Mouse (Mus musculus) heart, postnatal 36 days (tissue): ENCODE data around the gene Gps2. TPM values are rescaled to one million over a fixed set of nuclear protein-coding genes. Genes with fewer than 3 reads are reported as not detected.

ENCODE experiments used
- DNase-seq, 2 experiments: peaks; one replicate each; pipeline ENCODE4 v3.0.0; 2021 to 2022
- intact Hi-C: fragments of 180-260 bp; cut with DNase I; formaldehyde crosslinking; loops from one replicate; pipeline ENCODE4 v1.15.1; 2025
- total RNA-seq, 2 experiments: library from RNA; stranded (reverse); gene quantifications; 2 replicates each; pipeline ENCODE4 v1.2.3; 2021

The Gps2 gene
- total RNA-seq = 10 to 100 TPM; 28.2 to 32.1 TPM

GRCm38 (mm10) chr11:69913554-69914371, at the start of gene Gps2:
Gene Gps2 (plus strand): TSS chr11:69913888.
- intact Hi-C loops = no loop called here
- DNase-seq = peak; percentile 93 to 94

- intact Hi-C loops = no loop called here
- no peak for DNase-seq
Observed at GRCm38 (mm10) chr11:69864138-69864860, 49.4 kb upstream of the Gps2 start.

GRCm38 (mm10) chr11:69865561-69865960, 48.1 kb upstream of the Gps2 start:
- intact Hi-C loops = loop anchor here (5.0 kb wide), 1 partner anchor 43 kb away; the partner anchor contains the start of gene Spem1
- DNase-seq = no peak

DNA sequence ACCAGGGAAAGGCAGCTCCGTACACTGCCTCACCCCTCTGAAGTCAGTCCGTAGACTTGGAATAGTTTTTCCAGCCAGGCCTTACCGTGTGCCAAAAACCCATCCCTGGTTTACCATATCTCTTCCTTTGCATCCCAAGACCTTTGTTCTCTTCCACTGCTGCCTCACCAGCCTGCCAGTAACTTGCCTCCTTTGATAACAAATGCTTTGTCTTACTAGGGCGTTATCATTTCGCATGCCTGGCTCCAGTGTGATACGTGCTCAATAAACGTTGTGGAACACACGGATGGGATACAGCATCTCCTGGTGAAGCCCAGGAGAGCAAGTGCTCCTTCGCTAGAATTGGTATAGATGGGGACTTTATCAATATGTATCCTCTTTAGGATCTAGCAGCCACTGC, 46.4 kb upstream of the Gps2 start:
- DNase-seq = no peak
- intact Hi-C loops = loop anchor here (5.0 kb wide), 1 partner anchor 45 kb away; the partner anchor contains the start of gene Spem1

GRCm38 (mm10) chr11:69870289-69871069, 43.2 kb upstream of the Gps2 start:
- no peak for DNase-seq
- intact Hi-C loops = no loop called here

DNA sequence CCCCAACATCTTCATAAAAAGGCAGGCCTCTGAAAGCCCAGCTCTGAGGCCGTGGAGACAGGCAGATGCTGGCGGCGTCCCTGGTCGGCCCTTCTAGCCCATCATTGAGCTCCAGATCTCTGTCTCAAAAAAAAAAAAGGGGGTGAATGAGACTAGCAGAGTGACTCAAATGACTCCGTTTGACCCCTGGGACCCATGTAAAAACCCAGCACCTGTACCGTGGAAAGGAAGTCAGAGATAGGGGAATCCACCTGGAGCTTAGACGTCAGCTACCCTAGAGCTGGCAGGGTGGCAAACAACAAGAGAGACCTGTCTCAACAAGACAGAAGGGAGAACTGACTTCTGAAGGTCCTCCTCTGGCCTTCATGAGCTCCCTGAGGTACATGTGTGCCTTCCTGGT, 41.9 kb upstream of the Gps2 start:
- intact Hi-C loops = no loop called here

GRCm38 (mm10) chr11:69872451-69872850, 41.2 kb upstream of the Gps2 start:
- intact Hi-C loops = no loop called here
- no peak for DNase-seq

More for the DNA sequence above, 41.9 kb upstream of the Gps2 start:
- no peak for DNase-seq

DNA sequence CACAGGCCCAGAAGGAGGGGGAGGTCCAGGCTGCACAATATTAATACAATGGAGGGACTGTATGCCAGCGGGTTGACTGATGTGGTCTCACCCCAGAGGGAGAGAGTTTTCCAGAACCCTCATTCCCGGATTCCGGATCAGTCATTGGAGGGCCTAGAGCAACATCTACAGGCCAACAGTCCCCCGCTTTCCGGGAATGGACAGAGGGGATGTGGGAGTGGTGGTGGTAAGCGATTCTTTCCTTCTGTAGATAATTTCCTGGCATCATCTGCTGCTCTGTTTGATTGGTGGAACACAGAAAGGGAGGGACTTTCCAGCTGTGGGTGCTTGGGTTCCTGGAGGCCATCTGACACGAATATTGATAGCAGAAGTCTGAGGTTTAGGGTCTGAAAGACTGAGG, 37.5 kb upstream of the Gps2 start:
- intact Hi-C loops = loop anchor here (2.0 to 5.0 kb wide), 7 partner anchors 29 to 194 kb away; partner anchors contain the start of genes Plscr3, Senp3, Slc2a4 and Tmem256
- peak; percentile 48 to 56 for DNase-seq

GRCm38 (mm10) chr11:69876867-69877266, 36.8 kb upstream of the Gps2 start:
- peak; percentile 87 to 91 for DNase-seq
- intact Hi-C loops = loop anchor here (2.0 to 5.0 kb wide), 7 partner anchors 30 to 195 kb away; partner anchors contain the start of genes Plscr3, Senp3, Slc2a4 and Tmem256

DNA sequence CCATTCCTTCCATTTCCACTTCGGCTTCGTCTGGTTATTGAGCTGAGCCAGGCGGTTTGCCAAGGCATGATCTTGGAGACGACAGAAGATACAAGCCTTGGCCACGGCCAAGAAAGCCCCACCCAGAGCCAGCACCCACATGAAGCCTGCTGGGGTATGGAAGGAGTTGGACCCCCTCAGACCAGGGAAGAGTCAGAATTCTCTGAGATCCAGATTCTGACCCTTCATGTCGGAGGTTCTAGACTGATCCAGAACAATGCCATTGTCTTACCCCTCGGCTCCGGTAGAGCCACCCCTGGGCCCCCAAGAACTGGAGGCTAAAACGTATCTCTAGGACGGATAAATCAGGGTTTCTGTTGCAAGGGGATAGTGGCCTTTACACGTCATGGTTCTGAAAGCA, 35.8 kb upstream of the Gps2 start, which contains the start of gene Tmem95:
TSS of gene Tmem95 (minus strand) at position 141 of the 400 bp plus-strand sequence.
- intact Hi-C loops = loop anchor here (2.0 to 5.0 kb wide), 7 partner anchors 31 to 196 kb away; partner anchors contain the start of genes Plscr3, Senp3, Slc2a4 and Tmem256

DNA sequence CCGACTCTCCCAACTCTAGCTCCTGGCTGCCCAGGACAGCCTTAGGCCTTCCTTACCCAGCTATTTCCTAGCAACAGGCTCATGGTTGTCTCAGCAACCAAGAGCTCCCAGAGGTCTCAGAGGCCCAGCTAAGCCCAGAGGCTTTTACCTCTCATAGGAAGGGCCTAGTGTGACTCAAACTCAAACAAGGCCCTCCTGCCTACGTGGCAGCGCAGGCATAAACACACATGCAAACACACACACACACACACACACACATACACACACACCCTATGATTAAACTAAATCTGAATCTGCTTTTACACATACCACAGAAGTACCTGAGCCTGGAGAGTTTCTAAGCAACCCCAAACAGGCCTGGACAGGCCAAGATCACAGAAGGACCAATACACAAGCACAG, 35.3 kb upstream of the Gps2 start:
- no peak for DNase-seq
- intact Hi-C loops = loop anchor here (5.0 kb wide), 1 partner anchor 196 kb away; the partner anchor contains the start of gene Senp3

More for the DNA sequence above, 35.8 kb upstream of the Gps2 start, which contains the start of gene Tmem95:
- no peak for DNase-seq

DNA sequence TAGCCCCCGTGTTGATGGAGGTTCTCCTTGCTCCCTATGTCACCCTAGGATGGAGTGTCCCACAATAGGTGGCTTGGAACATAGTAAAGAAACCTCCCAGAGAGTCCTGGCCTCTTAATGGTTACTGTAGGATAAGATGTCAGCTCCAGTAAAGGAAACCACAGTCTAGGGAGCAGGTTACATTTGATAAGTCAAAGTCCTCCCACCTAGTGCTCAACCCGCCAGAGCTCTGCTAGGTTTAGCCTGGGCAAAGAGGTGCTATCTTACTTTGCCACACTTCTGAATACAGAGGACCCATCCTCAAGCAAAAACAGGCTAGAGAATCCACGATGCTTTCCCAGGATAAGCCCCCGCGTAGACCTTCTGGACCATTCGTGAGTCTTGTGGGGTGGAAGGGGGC, 34.7 kb upstream of the Gps2 start:
- intact Hi-C loops = loop anchor here (5.0 kb wide), 1 partner anchor 197 kb away; the partner anchor contains the start of gene Senp3
- no peak for DNase-seq

- DNase-seq = no peak
- intact Hi-C loops = loop anchor here (2.0 to 5.0 kb wide), 3 partner anchors 41 to 197 kb away; partner anchors contain the start of genes Eif5a, Polr2a and Senp3
Observed at GRCm38 (mm10) chr11:69879711-69880110, 34.0 kb upstream of the Gps2 start.

DNA sequence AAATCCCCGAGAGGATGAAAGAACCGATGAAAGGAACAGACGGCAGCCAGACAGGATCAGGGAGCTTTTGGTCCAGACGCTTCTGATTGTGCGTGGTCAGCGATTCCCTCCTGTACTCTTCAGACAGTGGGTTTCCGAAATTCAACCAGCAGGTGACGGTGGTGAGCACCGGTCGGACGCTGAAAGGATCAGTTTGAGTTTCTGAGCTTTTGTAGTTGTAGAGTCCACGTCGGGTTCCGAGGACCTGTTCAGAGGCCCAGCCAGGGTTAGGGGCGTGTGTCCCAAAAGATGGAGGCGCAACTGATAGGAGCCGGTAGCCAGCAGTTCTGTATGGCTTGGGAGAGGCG, 33.2 kb upstream of the Gps2 start:
- DNase-seq = no peak
- intact Hi-C loops = loop anchor here (2.0 kb wide), 2 partner anchors 40 to 122 kb away; partner anchors contain the start of genes Eif5a and Polr2a

GRCm38 (mm10) chr11:69880853-69881603, 32.7 kb upstream of the Gps2 start, which contains the start of gene Kctd11:
Gene Kctd11 (minus strand): TSS chr11:69881406.
- DNase-seq = peak; percentile 92 to 93
- intact Hi-C loops = loop anchor here (2.0 kb wide), 2 partner anchors 40 to 122 kb away; partner anchors contain the start of genes Eif5a and Polr2a

DNA sequence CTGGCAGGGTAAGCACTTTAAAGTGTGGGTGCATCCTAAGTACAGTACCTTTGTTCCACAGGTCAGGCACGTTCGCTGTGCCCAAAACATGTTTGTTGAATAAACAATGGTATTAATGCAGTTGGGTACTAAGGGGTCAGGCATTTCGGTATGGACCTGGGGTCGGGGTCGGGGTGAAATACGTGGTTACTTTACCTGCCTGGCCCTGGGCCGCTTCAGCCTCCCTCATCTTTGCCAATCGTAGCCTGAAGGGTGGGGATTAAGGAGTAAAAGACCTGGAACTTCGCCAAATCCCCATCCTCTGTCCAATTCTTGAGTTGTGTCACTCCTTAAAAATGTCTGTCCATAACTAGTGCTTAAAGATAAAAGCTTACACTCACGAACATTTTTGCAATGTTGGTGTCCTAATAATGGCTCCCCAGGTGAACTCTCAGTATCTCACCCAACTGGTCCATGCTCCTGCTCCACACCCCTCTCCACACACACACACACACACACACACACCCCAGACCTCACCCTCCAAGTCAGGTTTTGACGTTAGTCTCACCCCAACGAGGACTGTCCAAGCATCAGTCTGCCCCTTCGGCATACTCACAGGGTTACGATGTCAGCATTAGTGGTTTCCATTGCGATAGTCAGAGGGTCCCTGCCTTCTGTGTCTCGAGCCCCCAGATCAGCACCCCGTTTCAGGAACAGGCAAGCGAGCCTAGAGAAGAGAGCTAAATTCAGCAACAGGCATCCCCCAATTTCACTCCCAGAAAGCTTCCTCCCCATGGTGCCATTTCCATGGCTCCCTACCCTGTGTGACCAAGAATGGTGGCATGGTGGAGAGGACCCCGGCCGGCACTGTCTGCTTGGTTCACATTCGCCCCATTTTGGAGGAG, 31.7 kb upstream of the Gps2 start:
- DNase-seq = no peak
- intact Hi-C loops = loop anchor here (2.0 kb wide), 2 partner anchors 39 to 123 kb away; partner anchors contain the start of genes Eif5a and Polr2a

DNA sequence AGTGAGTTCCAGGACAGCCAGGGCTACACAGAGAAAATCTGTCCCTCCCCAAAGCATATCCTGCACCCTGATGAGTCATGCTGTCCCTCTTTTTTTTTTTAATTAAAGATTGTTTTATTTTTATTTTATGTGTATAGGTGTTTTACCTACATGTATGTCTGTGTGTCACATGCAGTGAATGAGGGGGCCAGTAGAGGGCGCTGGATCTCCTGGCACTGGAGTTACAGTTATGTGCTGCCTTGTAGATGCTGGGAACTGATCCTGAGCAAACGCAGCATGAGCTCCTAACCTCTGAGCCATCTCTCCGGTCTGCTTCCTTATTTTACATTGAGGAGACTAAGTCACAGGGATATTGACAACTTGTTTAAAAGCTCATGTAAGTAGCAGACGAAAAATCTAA, 30.6 kb upstream of the Gps2 start:
- no peak for DNase-seq
- intact Hi-C loops = no loop called here

- intact Hi-C loops = no loop called here
- DNase-seq = no peak
Observed at GRCm38 (mm10) chr11:69883527-69884151, 30.0 kb upstream of the Gps2 start.
